Mouse (Mus musculus) kidney, embryonic 14.5 days (tissue): Measurements from ENCODE around the gene Sdf2l1. TPM values are rescaled to one million over a fixed set of nuclear protein-coding genes. Genes with fewer than 3 reads are reported as not detected.

Source experiments
- ATAC-seq: fragments of 200-750 bp; cut with Nextera tagmentation; 2 replicates; pipeline ENCODE4 v1.8.0; 2017; ENCODE audit warnings: moderate number of reproducible peaks, mild to moderate bottlenecking, moderate TSS enrichment, moderate library complexity; ENCODE audit not compliant: low FRiP score, low TSS enrichment
- H3K27ac ChIP-seq: fragments of 300-500 bp; sonication (generic); 2 replicates; pipeline ENCODE4 v1.5.1; 2014; ENCODE audit warnings: low read depth, mild to moderate bottlenecking, low read length, moderate library complexity, mixed read lengths
- H3K27me3 ChIP-seq: fragments of 300-500 bp; sonication (generic); 2 replicates; pipeline ENCODE4 v1.6.1; 2014; ENCODE audit warnings: mild to moderate bottlenecking, low read length; ENCODE audit not compliant: control insufficient read depth, insufficient read depth
- H3K36me3 ChIP-seq: fragments of 300-500 bp; sonication (generic); 2 replicates; pipeline ENCODE4 v1.6.1; 2014; ENCODE audit warnings: low read length, mixed read lengths; ENCODE audit not compliant: control insufficient read depth, insufficient read depth
- H3K4me1 ChIP-seq: fragments of 300-500 bp; sonication (generic); 2 replicates; pipeline ENCODE4 v1.6.1; 2014; ENCODE audit warnings: low read length, mixed read lengths; ENCODE audit not compliant: control insufficient read depth, insufficient read depth
- H3K4me2 ChIP-seq: fragments of 300-500 bp; sonication (generic); replicated peaks from 2 replicates; pipeline ENCODE4 v1.6.1; 2014; ENCODE audit warnings: low read depth, mild to moderate bottlenecking, low read length
- H3K4me3 ChIP-seq: fragments of 300-500 bp; sonication (generic); 2 replicates; pipeline ENCODE4 v1.5.1; 2014; ENCODE audit warnings: mild to moderate bottlenecking, low read length
- H3K9ac ChIP-seq: fragments of 300-500 bp; sonication (generic); 2 replicates; pipeline ENCODE4 v1.6.1; 2014; ENCODE audit warnings: low read depth, mild to moderate bottlenecking, low read length, moderate library complexity
- H3K9me3 ChIP-seq: fragments of 300-500 bp; sonication (generic); 2 replicates; pipeline ENCODE4 v1.6.1; 2016; ENCODE audit warnings: low read length; ENCODE audit not compliant: control insufficient read depth
- WGBS: fragments of 180-500 bp; shearing (Covaris S2); extraction: QIAGEN DNeasy Blood & Tissue Kit; methylation state at CpG from one replicate; pipeline ENCODE4 v1.1.7; 2014; 5-methylcytosine and 5-hydroxymethylcytosine counted together
- polyA plus RNA-seq: library from polyadenylated mRNA; unstranded; fragments of >200 nt; fragmentation: Nextera tagmentation; extraction: Ambion mirVana; gene quantifications from 2 replicates; pipeline ENCODE4 v1.2.1, GENCODE M21; 2014

Gene Sdf2l1
- polyA plus RNA-seq, 1 experiment from 2014 or later = 55.3 TPM

DNA sequence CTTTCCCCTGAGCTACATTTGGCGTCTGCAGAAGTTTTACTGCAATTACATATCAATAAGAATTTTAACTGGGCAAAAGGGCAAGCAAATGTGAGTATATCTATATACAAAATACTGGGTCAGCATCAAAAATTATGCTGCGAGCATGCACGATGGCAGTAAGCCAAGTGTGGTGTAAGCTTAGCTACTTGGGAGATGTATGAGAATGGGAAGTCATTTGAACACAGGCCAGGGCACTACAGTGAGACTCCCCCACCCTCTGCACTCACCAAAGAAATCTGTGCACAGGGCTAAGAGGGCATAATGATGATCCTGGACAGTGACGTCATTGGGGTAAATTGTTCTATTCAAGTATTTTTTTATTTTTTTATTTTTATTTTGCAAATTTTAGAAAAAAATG lies 27.6 kb downstream of the Sdf2l1 start:
- WGBS = 88% methylated on average over 4 of the region's 4 CpGs
- Histone ChIP-seq H3K9me3 (no peaks in the 10 kb centered on the region), H3K9ac (no peak overlapping the region), H3K36me3 (peaks cover 79% of the 10 kb centered on the region), H3K4me3 (no peak overlapping the region), H3K4me2 (no peak overlapping the region), H3K27ac (no peak overlapping the region), H3K4me1 (peaks cover 5% of the 10 kb centered on the region; the same call in 1 of the 2 replicates), H3K27me3 (no peaks in the 10 kb centered on the region)
- no peak for ATAC-seq

DNA sequence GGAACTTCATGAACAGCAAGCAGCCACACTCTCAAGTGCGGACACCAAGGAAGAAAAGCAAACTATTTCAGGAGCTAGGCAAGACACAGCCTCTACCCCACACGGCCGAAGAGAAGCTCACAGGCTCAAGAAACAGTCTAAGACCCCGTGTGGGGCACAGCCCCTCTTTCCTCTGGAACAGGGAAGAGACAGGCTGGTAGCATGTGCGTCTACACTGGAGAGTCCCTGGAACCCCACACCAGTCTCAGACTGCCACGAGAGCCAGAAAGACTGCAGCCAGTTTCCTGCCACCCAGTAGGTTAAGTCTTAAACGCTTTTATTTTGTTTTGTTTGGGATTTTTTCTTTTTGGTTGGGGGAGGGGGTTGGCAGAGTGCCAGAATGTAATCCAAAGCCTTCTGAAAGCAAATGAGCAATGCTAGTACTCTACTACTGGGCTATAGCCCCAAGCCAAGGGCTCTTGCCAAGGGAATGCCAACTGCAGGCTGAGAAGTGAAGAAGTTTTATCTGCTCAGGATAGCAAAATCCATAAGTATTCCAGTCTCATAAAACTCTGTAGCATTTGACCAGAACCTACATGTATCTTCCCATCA lies 29.5 kb downstream of the Sdf2l1 start:
- Histone ChIP-seq H3K27me3 (no peaks in the 10 kb centered on the region), H3K4me2 (no peak overlapping the region), H3K9ac (no peak overlapping the region), H3K4me1 (0 out of 2 replicates have a peak, but pooled peaks cover 4% of the 10 kb centered on the region), H3K4me3 (no peak overlapping the region), H3K27ac (no peak overlapping the region), H3K9me3 (no peaks in the 10 kb centered on the region), H3K36me3 (peaks cover 82% of the 10 kb centered on the region)
- no peak for ATAC-seq
- WGBS = 69% methylated on average over 7 of the region's 7 CpGs

DNA sequence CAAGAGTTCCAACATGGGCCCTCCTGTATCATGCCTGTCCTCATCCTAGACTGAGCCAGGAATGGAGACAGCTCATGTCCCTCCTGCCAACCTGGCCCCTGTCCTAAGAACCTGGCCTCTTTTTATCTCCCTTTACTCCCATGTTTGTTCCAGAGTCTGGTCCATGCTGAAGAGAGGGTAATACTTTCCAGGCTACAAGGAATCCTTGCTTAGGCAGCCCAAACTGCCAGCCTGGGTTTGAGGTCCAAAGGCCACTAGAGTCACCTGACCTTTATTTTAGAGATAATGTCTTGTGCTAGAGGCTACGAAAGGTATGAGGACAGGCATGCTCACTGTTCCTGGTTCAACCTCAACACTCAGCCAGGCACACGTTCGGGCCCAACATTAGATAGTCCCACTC lies 35.2 kb downstream of the Sdf2l1 start:
- no peak overlapping the region for H3K27ac ChIP-seq
- no peak overlapping the region for H3K9ac ChIP-seq
- no peak for ATAC-seq
- 96% methylated on average over 3 of the region's 3 CpGs for WGBS
- H3K9me3 ChIP-seq = no peaks in the 10 kb centered on the region
- no peaks in the 10 kb centered on the region for H3K27me3 ChIP-seq
- peaks cover 89% of the 10 kb centered on the region for H3K36me3 ChIP-seq
- H3K4me2 ChIP-seq = no peak overlapping the region
- H3K4me1 ChIP-seq = no peaks in the 10 kb centered on the region
- H3K4me3 ChIP-seq = no peak overlapping the region

DNA sequence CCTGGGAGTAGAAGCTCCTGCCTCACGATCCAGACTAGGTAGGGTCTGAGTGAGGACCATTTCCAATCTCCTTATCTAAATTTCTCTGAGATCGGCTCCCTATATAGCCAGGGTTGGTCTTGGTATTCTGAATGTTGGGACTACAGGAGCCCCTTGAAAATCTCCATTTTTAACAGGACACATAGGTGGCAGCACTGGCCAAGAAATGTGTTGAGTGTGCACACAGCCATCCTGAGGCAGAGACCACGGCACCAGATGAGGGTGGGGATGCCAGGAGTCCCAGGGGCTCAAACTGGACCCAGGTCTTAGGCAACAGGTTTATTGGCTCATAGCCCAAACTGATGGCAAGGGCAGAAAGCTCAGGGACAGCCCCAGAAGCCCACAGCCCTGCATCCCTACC lies 43.8 kb downstream of the Sdf2l1 start:
- 80% methylated on average over 3 of the region's 3 CpGs for WGBS
- Histone ChIP-seq H3K27me3 (no peaks in the 10 kb centered on the region), H3K27ac (no peak overlapping the region), H3K36me3 (peaks cover 94% of the 10 kb centered on the region), H3K4me2 (no peak overlapping the region), H3K9me3 (no peaks in the 10 kb centered on the region), H3K9ac (no peak overlapping the region), H3K4me3 (no peak overlapping the region), H3K4me1 (no peaks in the 10 kb centered on the region)
- ATAC-seq = no peak

- Histone ChIP-seq H3K27me3 (no peaks in the 10 kb centered on the region), H3K9ac (no peak overlapping the region; the same call in 1 of the 2 replicates), H3K27ac (no peak overlapping the region), H3K9me3 (no peaks in the 10 kb centered on the region), H3K4me3 (no peak overlapping the region), H3K4me2 (no peak overlapping the region), H3K36me3 (peaks cover 95% of the 10 kb centered on the region), H3K4me1 (no peaks in the 10 kb centered on the region)
- WGBS = 71% methylated on average over 13 of the region's 13 CpGs
- no peak for ATAC-seq
Observed at GRCm38 (mm10) chr16:17086669-17087193, 45.5 kb downstream of the Sdf2l1 start.

GRCm38 (mm10) chr16:17086241-17086640 lies 45.9 kb downstream of the Sdf2l1 start:
- Histone ChIP-seq H3K27me3 (no peaks in the 10 kb centered on the region), H3K4me1 (no peaks in the 10 kb centered on the region), H3K36me3 (peaks cover 93% of the 10 kb centered on the region), H3K9ac (no peak overlapping the region), H3K4me2 (no peak overlapping the region), H3K27ac (no peak overlapping the region), H3K4me3 (no peak overlapping the region), H3K9me3 (no peaks in the 10 kb centered on the region)
- WGBS = 82% methylated on average over 3 of the region's 3 CpGs
- ATAC-seq = no peak

DNA sequence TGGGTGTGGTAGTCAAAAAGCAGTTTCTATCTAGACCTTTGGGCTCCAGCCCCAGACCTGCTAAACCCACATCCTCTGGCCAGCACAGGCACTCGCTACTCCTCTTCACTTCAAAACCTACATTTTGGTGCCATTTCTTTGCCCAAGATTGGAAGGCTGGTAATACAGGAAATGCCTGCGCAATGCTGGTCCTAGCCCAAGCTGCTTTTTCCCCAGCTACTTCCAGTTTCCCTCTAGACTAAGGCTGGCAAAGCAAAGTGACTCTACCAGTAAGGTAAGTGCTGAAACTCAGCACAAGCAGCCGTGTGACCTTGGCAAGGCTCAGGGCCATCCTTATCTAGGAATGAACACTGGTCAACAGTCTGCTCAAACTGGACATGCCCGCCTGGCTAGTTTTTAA lies 46.5 kb downstream of the Sdf2l1 start:
- Histone ChIP-seq H3K4me1 (no peaks in the 10 kb centered on the region), H3K36me3 (peaks cover 90% of the 10 kb centered on the region), H3K27me3 (no peaks in the 10 kb centered on the region), H3K9me3 (no peaks in the 10 kb centered on the region), H3K9ac (no peak overlapping the region), H3K4me3 (no peak overlapping the region), H3K4me2 (no peak overlapping the region), H3K27ac (no peak overlapping the region)
- 93% methylated on average over 4 of the region's 4 CpGs for WGBS
- ATAC-seq = no peak

DNA sequence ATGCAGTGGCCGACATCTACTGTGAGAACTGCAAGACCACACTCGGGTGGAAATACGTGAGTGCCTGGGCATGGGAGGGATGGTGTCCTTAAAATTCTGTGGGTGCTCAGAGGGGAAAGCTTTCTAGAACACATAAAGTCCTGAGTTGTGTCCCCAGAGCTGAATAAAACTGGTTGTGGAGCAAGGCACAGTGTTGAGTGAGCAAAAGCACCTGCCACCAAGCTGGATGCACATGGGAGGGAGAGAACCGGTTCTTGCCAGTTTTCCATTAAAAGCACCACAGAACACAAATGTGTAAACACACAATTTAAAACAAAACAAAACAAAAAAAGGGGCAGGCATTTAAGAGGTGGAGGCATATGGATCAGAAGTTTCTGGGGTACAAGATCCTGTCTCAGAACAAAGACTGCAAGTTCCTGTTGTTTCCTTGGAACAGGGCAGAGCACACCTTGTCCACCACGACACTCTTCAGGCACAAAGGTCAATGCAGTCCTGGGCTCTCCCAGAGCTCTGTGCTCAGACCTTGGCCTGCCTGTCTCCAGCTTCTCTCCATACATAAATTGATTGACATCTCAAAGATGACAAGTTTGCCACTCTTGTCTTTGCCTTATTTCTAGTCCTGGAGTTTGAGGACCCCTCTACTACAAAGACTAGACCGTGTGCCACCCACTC lies 49.9 kb downstream of the Sdf2l1 start:
- Histone ChIP-seq H3K27me3 (no peaks in the 10 kb centered on the region), H3K4me1 (no peaks in the 10 kb centered on the region), H3K36me3 (peaks cover 73% of the 10 kb centered on the region), H3K4me3 (no peak overlapping the region), H3K27ac (no peak overlapping the region), H3K4me2 (no peak overlapping the region), H3K9ac (no peak overlapping the region), H3K9me3 (no peaks in the 10 kb centered on the region)
- ATAC-seq = no peak
- WGBS = 85% methylated on average over 6 of the region's 6 CpGs
